Comparison of ENCODE assay signal across 8 mouse cellular contexts in the genomic region with DNA sequence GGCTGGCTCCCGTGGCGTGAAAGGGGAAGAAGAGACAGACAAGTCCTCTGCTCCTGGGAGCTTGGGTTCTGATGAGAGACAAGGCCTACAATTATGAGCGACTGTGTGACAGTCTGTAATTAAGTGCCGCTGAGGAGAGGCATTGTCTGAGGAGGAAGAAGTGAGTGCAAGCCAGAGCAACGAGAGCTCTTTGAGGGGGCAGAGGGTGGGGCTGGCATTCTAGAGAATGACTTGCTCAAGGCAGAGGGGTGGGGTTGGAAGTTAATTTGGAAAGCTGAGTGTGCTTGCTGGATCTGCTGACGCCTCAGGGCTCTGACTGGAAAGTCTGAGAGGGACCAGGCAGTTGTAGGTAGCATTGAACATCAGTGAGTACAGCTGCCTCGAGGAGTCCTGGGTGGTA. TPM values are rescaled to one million over a fixed set of nuclear protein-coding genes. Genes with fewer than 3 reads are reported as not detected.
DNase-seq lines count a peak whose midpoint lies in the region; ATAC-seq lines count a peak whose summit lies in the region.

No protein-coding gene starts in this region.

- peaks cover 89% of the 10 kb centered on the region for H3K79me2 ChIP-seq in macrophage (ENCODE audit: inconsistent target)

- no peak for DNase-seq in forebrain, embryonic 10.5 days (ENCODE audit: extremely low spot score, low spot score)
- DNase-seq in forebrain, embryonic 11.5 days (ENCODE audit: low spot score), result no peak
- peak; percentile 73 for DNase-seq in NIH3T3 (ENCODE audit: low read depth)
- no peak for DNase-seq in hindbrain, embryonic 10.5 days (ENCODE audit: low spot score)
- DNase-seq in adrenal gland, postnatal 10 days, result no peak
- DNase-seq in left cerebral cortex, postnatal 10 days (ENCODE audit: extremely low spot score in 1 of 2, low spot score in 2 of 2), result no peak
- no peak for DNase-seq in spleen, adult 18-20 months

- no peak for ATAC-seq in forebrain, embryonic 11.5 days (replicated peaks; ENCODE audit: low FRiP score)

- H3K36me3 ChIP-seq in forebrain, embryonic 10.5 days (replicated peaks), result peaks cover 38% of the 10 kb centered on the region
- H3K36me3 ChIP-seq in forebrain, embryonic 11.5 days (ENCODE audit: control insufficient read depth, insufficient read depth, low read length), result no peaks in the 10 kb centered on the region
- peaks cover 27% of the 10 kb centered on the region for H3K36me3 ChIP-seq in hindbrain, embryonic 10.5 days
- H3K36me3 ChIP-seq in macrophage (ENCODE audit: inconsistent target), result no peaks in the 10 kb centered on the region

- intact Hi-C loops in left cerebral cortex, postnatal 10 days (cut with DNase I), result no loop called here

- no peak overlapping the region for H3K4me2 ChIP-seq in forebrain, embryonic 11.5 days (ENCODE audit: low read depth, low read length, severe bottlenecking)

- H3K4me1 ChIP-seq in forebrain, embryonic 10.5 days, result peaks cover 82% of the 10 kb centered on the region
- H3K4me1 ChIP-seq in forebrain, embryonic 11.5 days (replicated peaks; ENCODE audit: control insufficient read depth, insufficient read depth, low read length), result peaks cover 10% of the 10 kb centered on the region; the same call in 1 of the 2 replicates
- peaks cover 79% of the 10 kb centered on the region for H3K4me1 ChIP-seq in hindbrain, embryonic 10.5 days (replicated peaks)

- 20% methylated on average over 7 of the region's 7 CpGs for WGBS in forebrain, embryonic 10.5 days
- 29% methylated on average over 7 of the region's 7 CpGs for WGBS in forebrain, embryonic 11.5 days
- 33% methylated on average over 7 of the region's 7 CpGs for WGBS in hindbrain, embryonic 10.5 days
- WGBS in macrophage (ENCODE audit: missing documents), result 63% methylated on average over 7 of the region's 7 CpGs

- peak overlapping the region; percentile 68 for H3K27ac ChIP-seq in forebrain, embryonic 10.5 days
- no peak overlapping the region for H3K27ac ChIP-seq in forebrain, embryonic 11.5 days (ENCODE audit: low read depth, low read length)
- H3K27ac ChIP-seq in hindbrain, embryonic 10.5 days, result peak overlapping the region; percentile 57
- peak overlapping the region; percentile 15; the same call in 1 of the 2 replicates for H3K27ac ChIP-seq in macrophage

- H3K4me3 ChIP-seq in forebrain, embryonic 10.5 days, result peak overlapping the region; percentile 26; the same call in 1 of the 2 replicates
- no peak overlapping the region for H3K4me3 ChIP-seq in forebrain, embryonic 11.5 days (ENCODE audit: low read depth, low read length)
- peak overlapping the region; percentile 14; the same call in 1 of the 2 replicates for H3K4me3 ChIP-seq in hindbrain, embryonic 10.5 days
- no peak overlapping the region for H3K4me3 ChIP-seq in macrophage (ENCODE audit: inconsistent target)

- H3K9me3 ChIP-seq in forebrain, embryonic 10.5 days, result no peaks in the 10 kb centered on the region
- no peaks in the 10 kb centered on the region for H3K9me3 ChIP-seq in forebrain, embryonic 11.5 days (ENCODE audit: control insufficient read depth, low read length)
- H3K9me3 ChIP-seq in hindbrain, embryonic 10.5 days, result no peaks in the 10 kb centered on the region

- no peaks in the 10 kb centered on the region for H3K27me3 ChIP-seq in forebrain, embryonic 10.5 days (ENCODE audit: poor library complexity, severe bottlenecking)
- no peaks in the 10 kb centered on the region for H3K27me3 ChIP-seq in forebrain, embryonic 11.5 days (ENCODE audit: control insufficient read depth, insufficient read depth, low read length)
- no peaks in the 10 kb centered on the region for H3K27me3 ChIP-seq in hindbrain, embryonic 10.5 days (ENCODE audit: insufficient read depth, poor library complexity, severe bottlenecking)

- no peak overlapping the region for H3K9ac ChIP-seq in forebrain, embryonic 11.5 days (ENCODE audit: low read length)

RNA-seq across cellular contexts. Expression of gene Myl9, which starts 48.9 kb away (rescaled TPM):
- 79.0 and 80.3 TPM in 2 replicates for polyA plus RNA-seq in forebrain, embryonic 10.5 days (2016; fragmentation: Nextera tagmentation; extraction: Ambion mirVana)
- 105 and 121 TPM in 2 replicates for polyA plus RNA-seq in forebrain, embryonic 11.5 days (2014; fragmentation: Nextera tagmentation; extraction: Ambion mirVana)
- polyA plus RNA-seq in hindbrain, embryonic 10.5 days (2016; fragmentation: Nextera tagmentation; extraction: Ambion mirVana), result 86.1 and 126 TPM in 2 replicates
- total RNA-seq in macrophage (2018; cell fraction: chromatin; rRNA removed), result 10 to 100 TPM in 1 of 26 experiments, 1 to 10 TPM in 1, not detected in 24; 3.5 to 24.6 TPM
- total RNA-seq in macrophage (2018; cell fraction: cytosol; rRNA removed), result under 1 TPM in 1 of 26 experiments, not detected in 25; 0.05 TPM
- total RNA-seq in macrophage (2018; cell fraction: nucleus; rRNA removed), result 1 to 10 TPM in 1 of 26 experiments, not detected in 25; 6.0 TPM
- polyA plus RNA-seq in macrophage (2018), result 0.40 TPM in 1 of 3 replicates, not detected in the others
- total RNA-seq in adrenal gland, postnatal 10 days (2021), result 10 to 100 TPM; 67.9 to 90.2 TPM
- 10 to 100 TPM; 17.5 to 20.6 TPM for total RNA-seq in left cerebral cortex, postnatal 10 days (2021)

Comparison
In these comparisons a context has a peak if more than half of its experiments do, and no peak if none do; other contexts are left out.
1. H3K4me3 ChIP-seq: peak in forebrain, embryonic 10.5 days (single experiment) and hindbrain, embryonic 10.5 days (single experiment); none in forebrain, embryonic 11.5 days (single experiment) and macrophage (single experiment).
2. RNA of gene Myl9, which starts 48.9 kb away (polyA plus RNA-seq): 86.1 to 126 TPM in hindbrain, embryonic 10.5 days, 105 to 121 TPM in forebrain, embryonic 11.5 days and 79.0 to 80.3 TPM in forebrain, embryonic 10.5 days; 0.40 TPM in macrophage; every median in the first group is over 10 times any median in the second.